Mouse (Mus musculus) lung, embryonic 15.5 days (tissue): Measurements from ENCODE around the gene Smpx. TPM values are rescaled to one million over a fixed set of nuclear protein-coding genes. Genes with fewer than 3 reads are reported as not detected.

Experiments
- ATAC-seq: fragments of 200-750 bp; cut with Nextera tagmentation; 2 replicates; pipeline ENCODE4 v1.8.0; 2017; ENCODE audit warnings: moderate number of reproducible peaks, borderline replicate concordance; ENCODE audit not compliant: low FRiP score, low TSS enrichment; ENCODE audit errors: extremely low read depth
- H3K27ac ChIP-seq: fragments of 300-500 bp; sonication (generic); 2 replicates; pipeline ENCODE4 v1.5.1; 2015; ENCODE audit warnings: moderate library complexity, mild to moderate bottlenecking, inconsistent platforms
- H3K27me3 ChIP-seq: fragments of 300-500 bp; sonication (generic); 2 replicates; pipeline ENCODE4 v1.6.1; 2015; ENCODE audit warnings: inconsistent platforms
- H3K36me3 ChIP-seq: fragments of 300-500 bp; sonication (generic); 2 replicates; pipeline ENCODE4 v1.6.1; 2015; ENCODE audit warnings: inconsistent platforms
- H3K4me1 ChIP-seq: fragments of 300-500 bp; sonication (generic); 2 replicates; pipeline ENCODE4 v1.6.1; 2015; ENCODE audit warnings: inconsistent platforms
- H3K4me2 ChIP-seq: fragments of 300-500 bp; sonication (generic); 2 replicates; pipeline ENCODE4 v1.6.1; 2015; ENCODE audit warnings: inconsistent platforms, mild to moderate bottlenecking, moderate library complexity
- H3K4me3 ChIP-seq: fragments of 300-500 bp; sonication (generic); 2 replicates; pipeline ENCODE4 v1.5.1; 2015; ENCODE audit warnings: mild to moderate bottlenecking, inconsistent platforms
- H3K9ac ChIP-seq: fragments of 300-500 bp; sonication (generic); 2 replicates; pipeline ENCODE4 v1.6.1; 2015; ENCODE audit warnings: inconsistent platforms
- H3K9me3 ChIP-seq: fragments of 300-500 bp; sonication (generic); 2 replicates; pipeline ENCODE4 v1.6.1; 2016; ENCODE audit warnings: inconsistent platforms
- WGBS: fragments of 180-500 bp; shearing (Covaris S2); methylation state at CpG from one replicate; pipeline ENCODE4 v1.1.7; 2015; 5-methylcytosine and 5-hydroxymethylcytosine counted together
- polyA plus RNA-seq: library from polyadenylated mRNA; unstranded; fragments of >200 nt; fragmentation: Nextera tagmentation; extraction: Ambion mirVana; gene quantifications from 2 replicates; pipeline ENCODE4 v1.2.1, GENCODE M21; 2015

Gene Smpx
- 53.7 and 55.0 TPM in 2 replicates for polyA plus RNA-seq

GRCm38 (mm10) chrX:157698862-157699261, at the start of gene Smpx:
Smpx (plus strand) TSS chrX:157698910.
- no peak within 1 kb of the TSS; the same call in 1 of the 2 replicates for H3K4me2 ChIP-seq
- WGBS: 32% methylated on average over 8 of the region's 8 CpGs
- H3K27me3 ChIP-seq: no peaks in the 10 kb centered on the region
- H3K4me1 ChIP-seq: no peaks in the 10 kb centered on the region
- no peaks in the 10 kb centered on the region for H3K36me3 ChIP-seq
- no peak for ATAC-seq
- H3K27ac ChIP-seq: no peak within 1 kb of the TSS
- no peak within 1 kb of the TSS for H3K4me3 ChIP-seq
- H3K9me3 ChIP-seq: no peaks in the 10 kb centered on the region
- H3K9ac ChIP-seq: no peak within 1 kb of the TSS

GRCm38 (mm10) chrX:157655047-157655446, 43.7 kb upstream of the Smpx start:
- Histone ChIP-seq H3K27ac (no peak overlapping the region), H3K9ac (no peak overlapping the region), H3K4me3 (no peak overlapping the region), H3K36me3 (no peaks in the 10 kb centered on the region), H3K4me2 (no peak overlapping the region), H3K27me3 (no peaks in the 10 kb centered on the region), H3K9me3 (no peaks in the 10 kb centered on the region), H3K4me1 (no peaks in the 10 kb centered on the region)
- ATAC-seq: no peak

- H3K27ac ChIP-seq: no peak overlapping the region
- H3K4me1 ChIP-seq: no peaks in the 10 kb centered on the region
- no peak overlapping the region for H3K9ac ChIP-seq
- no peaks in the 10 kb centered on the region for H3K27me3 ChIP-seq
- no peak for ATAC-seq
- H3K9me3 ChIP-seq: no peaks in the 10 kb centered on the region
- no peak overlapping the region for H3K4me2 ChIP-seq
- no peaks in the 10 kb centered on the region for H3K36me3 ChIP-seq
- no peak overlapping the region for H3K4me3 ChIP-seq
Observed at GRCm38 (mm10) chrX:157657356-157657755, 41.4 kb upstream of the Smpx start.

- 68% methylated on average over 2 of the region's 2 CpGs for WGBS
Observed at GRCm38 (mm10) chrX:157671820-157672219, 26.9 kb upstream of the Smpx start.

GRCm38 (mm10) chrX:157674667-157675350, 23.9 kb upstream of the Smpx start:
- H3K9me3 ChIP-seq: no peaks in the 10 kb centered on the region
- no peak overlapping the region for H3K4me3 ChIP-seq
- no peaks in the 10 kb centered on the region for H3K4me1 ChIP-seq
- H3K27ac ChIP-seq: no peak overlapping the region
- H3K27me3 ChIP-seq: no peaks in the 10 kb centered on the region
- no peaks in the 10 kb centered on the region for H3K36me3 ChIP-seq
- no peak overlapping the region for H3K4me2 ChIP-seq
- ATAC-seq: no peak
- WGBS: 60% methylated on average over 3 of the region's 3 CpGs
- no peak overlapping the region for H3K9ac ChIP-seq

More at GRCm38 (mm10) chrX:157671820-157672219, 26.9 kb upstream of the Smpx start:
- Histone ChIP-seq H3K27ac (no peak overlapping the region), H3K9ac (no peak overlapping the region), H3K9me3 (no peaks in the 10 kb centered on the region), H3K4me2 (no peak overlapping the region), H3K4me3 (no peak overlapping the region), H3K36me3 (no peaks in the 10 kb centered on the region), H3K4me1 (no peaks in the 10 kb centered on the region), H3K27me3 (no peaks in the 10 kb centered on the region)
- ATAC-seq: no peak

- H3K27ac ChIP-seq: no peak overlapping the region
- ATAC-seq: no peak
- no peak overlapping the region for H3K4me2 ChIP-seq
- H3K9ac ChIP-seq: no peak overlapping the region
- no peaks in the 10 kb centered on the region for H3K27me3 ChIP-seq
- 59% methylated on average over 4 of the region's 4 CpGs for WGBS
- no peaks in the 10 kb centered on the region for H3K36me3 ChIP-seq
- no peaks in the 10 kb centered on the region for H3K9me3 ChIP-seq
- no peak overlapping the region for H3K4me3 ChIP-seq
- no peaks in the 10 kb centered on the region for H3K4me1 ChIP-seq
Observed at GRCm38 (mm10) chrX:157691186-157691585, 7.5 kb upstream of the Smpx start.

- H3K27ac ChIP-seq: no peak overlapping the region
- no peaks in the 10 kb centered on the region for H3K36me3 ChIP-seq
- H3K4me1 ChIP-seq: no peaks in the 10 kb centered on the region
- no peak overlapping the region for H3K9ac ChIP-seq
- WGBS: 47% methylated on average over 5 of the region's 5 CpGs
- H3K27me3 ChIP-seq: no peaks in the 10 kb centered on the region
- no peaks in the 10 kb centered on the region for H3K9me3 ChIP-seq
- ATAC-seq: peak; percentile 62; the same call in 1 of the 2 replicates
- H3K4me3 ChIP-seq: no peak overlapping the region
- H3K4me2 ChIP-seq: no peak overlapping the region
Observed at GRCm38 (mm10) chrX:157697591-157698135, 1.0 kb upstream of the Smpx start.

GRCm38 (mm10) chrX:157707236-157707635, 8.5 kb downstream of the Smpx start:
- Histone ChIP-seq H3K36me3 (no peaks in the 10 kb centered on the region), H3K9ac (no peak overlapping the region), H3K27me3 (no peaks in the 10 kb centered on the region), H3K4me3 (no peak overlapping the region), H3K9me3 (no peaks in the 10 kb centered on the region), H3K4me2 (no peak overlapping the region), H3K4me1 (no peaks in the 10 kb centered on the region), H3K27ac (no peak overlapping the region)
- WGBS: 71% methylated on average over 2 of the region's 2 CpGs
- ATAC-seq: no peak

- H3K9ac ChIP-seq: no peak overlapping the region
- no peaks in the 10 kb centered on the region for H3K4me1 ChIP-seq
- 29% methylated on average over 4 of the region's 4 CpGs for WGBS
- H3K36me3 ChIP-seq: no peaks in the 10 kb centered on the region
- no peaks in the 10 kb centered on the region for H3K27me3 ChIP-seq
- no peak overlapping the region for H3K4me2 ChIP-seq
- no peak overlapping the region for H3K27ac ChIP-seq
- H3K4me3 ChIP-seq: no peak overlapping the region
- no peaks in the 10 kb centered on the region for H3K9me3 ChIP-seq
- peak; percentile 81; the same call in 1 of the 2 replicates for ATAC-seq
Observed at GRCm38 (mm10) chrX:157708616-157709280, 10.0 kb downstream of the Smpx start.

GRCm38 (mm10) chrX:157719907-157720306, 21.2 kb downstream of the Smpx start:
- Histone ChIP-seq H3K9me3 (no peaks in the 10 kb centered on the region), H3K36me3 (no peaks in the 10 kb centered on the region), H3K27ac (no peak overlapping the region), H3K4me1 (no peaks in the 10 kb centered on the region), H3K9ac (no peak overlapping the region), H3K27me3 (no peaks in the 10 kb centered on the region), H3K4me3 (no peak overlapping the region), H3K4me2 (no peak overlapping the region)
- ATAC-seq: no peak
- 42% methylated on average over 3 of the region's 3 CpGs for WGBS

GRCm38 (mm10) chrX:157730622-157731341, 32.1 kb downstream of the Smpx start:
- Histone ChIP-seq H3K27me3 (no peaks in the 10 kb centered on the region), H3K27ac (no peak overlapping the region), H3K9ac (no peak overlapping the region), H3K4me2 (no peak overlapping the region), H3K4me3 (no peak overlapping the region), H3K4me1 (no peaks in the 10 kb centered on the region), H3K36me3 (no peaks in the 10 kb centered on the region), H3K9me3 (no peaks in the 10 kb centered on the region)
- no peak for ATAC-seq
- WGBS: 48% methylated on average over 7 of the region's 7 CpGs
